Mouse (Mus musculus) forebrain, embryonic 16.5 days (tissue): Measurements from ENCODE around the gene Prkar1b. TPM values are rescaled to one million over a fixed set of nuclear protein-coding genes. Genes with fewer than 3 reads are reported as not detected.

Source experiments
- ATAC-seq: fragments of 200-750 bp; cut with Nextera tagmentation; 2 replicates; pipeline ENCODE4 v1.8.0; 2017; ENCODE audit warnings: mild to moderate bottlenecking, moderate library complexity
- H3K27ac ChIP-seq: fragments of 300-500 bp; sonication (generic); 2 replicates; pipeline ENCODE4 v1.5.1; 2014; ENCODE audit warnings: low read length, control low read depth
- H3K27me3 ChIP-seq: fragments of 300-500 bp; sonication (generic); replicated peaks from 2 replicates; pipeline ENCODE4 v1.6.1; 2014; ENCODE audit warnings: low read length; ENCODE audit not compliant: control insufficient read depth, insufficient read depth
- H3K36me3 ChIP-seq: fragments of 300-500 bp; sonication (generic); 2 replicates; pipeline ENCODE4 v1.6.1; 2014; ENCODE audit not compliant: control insufficient read depth, insufficient read depth
- H3K4me1 ChIP-seq: fragments of 300-500 bp; sonication (generic); replicated peaks from 2 replicates; pipeline ENCODE4 v1.6.1; 2014; ENCODE audit warnings: low read length; ENCODE audit not compliant: control insufficient read depth, insufficient read depth
- H3K4me2 ChIP-seq: fragments of 300-500 bp; sonication (generic); 2 replicates; pipeline ENCODE4 v1.6.1; 2014; ENCODE audit warnings: mild to moderate bottlenecking, low read length, control low read depth
- H3K4me3 ChIP-seq: fragments of 300-500 bp; sonication (generic); replicated peaks from 2 replicates; pipeline ENCODE4 v1.5.1; 2014; ENCODE audit warnings: mild to moderate bottlenecking, low read length, control low read depth
- H3K9ac ChIP-seq: fragments of 300-500 bp; sonication (generic); replicated peaks from 2 replicates; pipeline ENCODE4 v1.6.1; 2014; ENCODE audit warnings: low read depth, low read length, control low read depth
- H3K9me3 ChIP-seq: fragments of 300-500 bp; sonication (generic); 2 replicates; pipeline ENCODE4 v1.6.1; 2016; ENCODE audit warnings: low read length; ENCODE audit not compliant: control insufficient read depth
- WGBS: fragments of 180-500 bp; shearing (Covaris S2); extraction: QIAGEN DNeasy Blood & Tissue Kit; methylation state at CpG from one replicate; pipeline ENCODE4 v1.1.7; 2014; 5-methylcytosine and 5-hydroxymethylcytosine counted together
- polyA plus RNA-seq: library from polyadenylated mRNA; unstranded; fragments of >200 nt; fragmentation: Nextera tagmentation; extraction: Ambion mirVana; gene quantifications from 2 replicates; pipeline ENCODE4 v1.2.1, GENCODE M21; 2015

The Prkar1b gene
- polyA plus RNA-seq, 1 experiment from 2014 or later = 245 TPM

DNA sequence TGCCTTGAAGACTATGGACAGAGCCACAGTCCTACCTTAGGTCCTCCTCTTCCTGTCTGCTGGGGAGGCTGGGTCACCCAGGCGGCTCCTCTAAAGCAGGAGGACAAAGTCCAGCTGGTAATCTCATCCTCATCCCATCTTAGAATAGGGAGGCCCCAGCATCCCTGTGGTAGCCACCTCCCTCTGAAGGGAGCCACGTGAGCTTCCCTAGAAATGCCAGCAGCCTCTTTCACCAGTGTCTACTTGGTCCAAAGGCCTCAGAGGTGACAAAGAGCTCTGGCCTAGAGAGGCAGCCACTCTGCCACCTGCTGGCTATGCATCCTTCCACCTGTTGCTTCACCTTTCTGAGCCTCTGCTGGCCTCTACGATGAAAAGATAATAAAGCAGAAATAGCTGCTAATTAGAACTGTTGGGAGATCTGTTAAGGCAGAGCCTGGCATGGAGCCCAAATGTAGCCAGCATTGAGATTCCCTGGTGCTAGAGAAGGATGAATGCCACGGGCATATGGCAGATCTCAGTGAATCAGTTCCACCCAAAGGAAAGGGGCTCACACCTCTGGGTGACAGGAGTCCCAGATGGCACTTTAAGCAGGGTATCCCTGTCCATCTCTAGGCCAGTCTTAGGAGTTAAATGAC, 142.5 kb downstream of the Prkar1b start:
- no peaks in the 10 kb centered on the region for H3K27me3 ChIP-seq
- H3K4me3 ChIP-seq = no peak overlapping the region
- 32% methylated on average over 4 of the region's 4 CpGs for WGBS
- no peaks in the 10 kb centered on the region for H3K36me3 ChIP-seq
- H3K27ac ChIP-seq = no peak overlapping the region
- no peaks in the 10 kb centered on the region for H3K4me1 ChIP-seq
- no peak overlapping the region for H3K9ac ChIP-seq
- no peak overlapping the region for H3K4me2 ChIP-seq
- no peaks in the 10 kb centered on the region for H3K9me3 ChIP-seq
- no peak for ATAC-seq

DNA sequence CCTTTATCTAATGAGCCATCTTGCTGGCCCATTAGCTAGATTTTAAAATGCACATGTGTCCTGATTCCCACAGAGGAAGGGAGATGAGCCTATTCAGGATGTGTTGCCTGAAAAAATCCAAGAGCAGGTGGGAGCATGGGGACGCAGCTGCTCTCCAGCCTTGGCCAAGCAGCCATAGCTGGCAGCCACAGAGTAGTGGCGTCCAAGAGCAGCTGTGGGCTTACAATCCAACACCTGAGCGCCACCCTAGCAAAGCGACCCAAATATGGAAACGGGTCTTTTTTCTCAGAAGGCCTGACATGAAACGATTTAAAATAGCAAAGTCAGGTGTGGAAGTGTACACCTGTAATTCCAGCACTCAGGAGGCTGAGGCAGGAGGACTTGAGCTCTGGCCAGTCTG, 145.2 kb downstream of the Prkar1b start:
- Histone ChIP-seq H3K27me3 (peaks cover 4% of the 10 kb centered on the region), H3K4me3 (no peak overlapping the region), H3K9ac (no peak overlapping the region), H3K9me3 (no peaks in the 10 kb centered on the region), H3K4me1 (no peaks in the 10 kb centered on the region), H3K36me3 (no peaks in the 10 kb centered on the region), H3K27ac (no peak overlapping the region), H3K4me2 (no peak overlapping the region)
- WGBS = 72% methylated on average over 6 of the region's 6 CpGs
- ATAC-seq = no peak

DNA sequence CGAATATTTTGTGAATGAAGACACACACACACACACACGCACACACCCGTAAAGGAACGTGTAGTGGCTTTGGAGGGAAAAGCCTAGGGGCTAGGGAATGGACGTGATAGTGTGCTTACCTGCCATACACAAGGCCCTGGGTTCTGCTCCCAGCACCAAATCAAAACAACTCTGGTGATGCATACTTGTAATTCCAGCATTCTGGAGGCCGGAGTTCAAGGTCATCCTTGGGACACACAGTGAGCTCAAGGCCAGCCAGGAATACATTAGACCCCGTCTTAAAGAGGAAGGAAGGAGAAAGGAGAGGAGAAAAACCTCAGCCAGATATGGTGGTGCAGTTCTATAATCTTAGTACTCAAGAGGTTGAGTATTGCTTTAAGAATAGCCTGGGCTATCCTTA, 150.1 kb downstream of the Prkar1b start:
- peaks cover 36% of the 10 kb centered on the region for H3K27me3 ChIP-seq

DNA sequence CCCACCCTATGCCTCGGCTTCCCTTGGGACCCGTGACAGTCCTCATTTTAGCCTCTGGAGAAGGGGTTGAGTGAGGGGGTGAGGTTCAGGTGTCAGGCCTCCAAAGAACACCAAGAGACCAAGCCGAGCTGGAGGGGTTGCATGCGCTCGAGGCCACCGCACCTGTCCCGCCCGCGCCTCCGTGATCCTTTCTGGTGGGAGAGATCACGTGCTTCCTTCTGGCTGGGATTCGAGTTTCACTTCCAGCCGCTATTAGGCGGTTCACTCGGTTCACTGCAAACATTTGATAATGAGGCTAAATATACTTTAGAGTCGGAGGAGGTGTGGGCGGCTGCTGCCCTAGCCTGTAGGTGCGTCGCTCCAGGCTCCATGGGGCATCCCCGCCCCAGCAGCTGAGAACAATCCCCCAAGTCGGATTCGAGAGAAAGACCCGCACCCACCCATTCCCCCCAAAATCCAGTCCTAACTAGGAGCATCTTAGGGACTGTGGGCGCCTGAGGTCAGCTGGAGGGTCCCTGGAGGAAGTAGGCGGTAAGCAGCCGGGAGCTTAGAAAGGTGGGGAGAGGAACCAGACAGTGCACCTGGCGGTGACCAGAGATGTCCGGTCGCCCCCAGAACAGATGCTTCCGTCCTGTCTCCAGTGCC, 151.7 kb downstream of the Prkar1b start:
- H3K4me2 ChIP-seq = peak overlapping the region; percentile 58
- peaks cover 41% of the 10 kb centered on the region for H3K4me1 ChIP-seq
- peaks cover 40% of the 10 kb centered on the region for H3K27me3 ChIP-seq
- H3K4me3 ChIP-seq = peak overlapping the region; percentile 38
- WGBS = under 1% methylated on average over 30 of the region's 30 CpGs
- no peak overlapping the region for H3K27ac ChIP-seq
- ATAC-seq = no peak
- H3K36me3 ChIP-seq = no peaks in the 10 kb centered on the region
- H3K9ac ChIP-seq = peak overlapping the region; percentile 13; the same call in 1 of the 2 replicates
- no peaks in the 10 kb centered on the region for H3K9me3 ChIP-seq

More for the DNA sequence above, 150.1 kb downstream of the Prkar1b start:
- ATAC-seq = no peak
- H3K4me2 ChIP-seq = no peak overlapping the region
- no peaks in the 10 kb centered on the region for H3K36me3 ChIP-seq
- H3K9me3 ChIP-seq = no peaks in the 10 kb centered on the region
- no peak overlapping the region for H3K4me3 ChIP-seq
- no peak overlapping the region for H3K9ac ChIP-seq
- WGBS = 76% methylated on average over 7 of the region's 7 CpGs
- no peak overlapping the region for H3K27ac ChIP-seq
- peaks cover 26% of the 10 kb centered on the region for H3K4me1 ChIP-seq

DNA sequence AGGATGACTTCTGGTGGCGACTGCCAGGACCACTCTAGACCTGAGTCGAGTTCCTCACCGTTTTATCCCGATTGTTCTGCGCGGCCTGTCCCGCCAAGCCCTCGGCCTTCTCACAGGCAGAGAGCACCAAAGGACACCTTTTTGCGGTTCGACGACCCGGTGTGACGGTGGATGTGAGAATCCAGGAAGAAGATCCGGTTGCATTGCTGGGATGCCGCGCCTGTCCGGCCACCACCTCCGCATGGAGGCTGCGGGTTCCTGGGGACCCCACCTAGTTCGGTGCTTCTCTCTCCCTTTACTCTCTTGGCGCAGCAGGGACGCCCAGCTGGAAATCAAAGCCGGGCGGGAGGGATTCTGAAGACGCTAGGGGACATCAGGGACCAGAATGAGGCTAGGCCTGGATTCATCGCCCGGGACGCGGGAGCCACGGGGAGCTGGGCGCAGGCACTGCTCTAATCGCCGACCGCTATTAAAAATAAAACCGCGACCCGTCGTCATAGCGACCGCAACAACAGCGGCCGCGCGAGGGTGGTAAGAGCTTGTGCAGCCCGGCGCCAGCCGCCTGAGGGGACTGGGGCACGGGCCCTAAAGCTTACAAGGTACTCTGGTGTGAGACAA, 152.5 kb downstream of the Prkar1b start, which contains the start of gene Pdgfa:
Gene Pdgfa (minus strand): TSS at position 200 of the 618 bp plus-strand sequence.
- Histone ChIP-seq H3K27me3 (peaks cover 47% of the 10 kb centered on the region), H3K4me3 (peak within 1 kb of the TSS; percentile 72), H3K36me3 (no peaks in the 10 kb centered on the region), H3K9me3 (no peaks in the 10 kb centered on the region), H3K27ac (no peak within 1 kb of the TSS; the same call in 1 of the 2 replicates), H3K4me1 (peaks cover 48% of the 10 kb centered on the region), H3K4me2 (peak within 1 kb of the TSS; percentile 96), H3K9ac (peak within 1 kb of the TSS; percentile 74)
- WGBS = 2% methylated on average over 48 of the region's 48 CpGs
- peak; percentile 16; the same call in 1 of the 2 replicates for ATAC-seq

DNA sequence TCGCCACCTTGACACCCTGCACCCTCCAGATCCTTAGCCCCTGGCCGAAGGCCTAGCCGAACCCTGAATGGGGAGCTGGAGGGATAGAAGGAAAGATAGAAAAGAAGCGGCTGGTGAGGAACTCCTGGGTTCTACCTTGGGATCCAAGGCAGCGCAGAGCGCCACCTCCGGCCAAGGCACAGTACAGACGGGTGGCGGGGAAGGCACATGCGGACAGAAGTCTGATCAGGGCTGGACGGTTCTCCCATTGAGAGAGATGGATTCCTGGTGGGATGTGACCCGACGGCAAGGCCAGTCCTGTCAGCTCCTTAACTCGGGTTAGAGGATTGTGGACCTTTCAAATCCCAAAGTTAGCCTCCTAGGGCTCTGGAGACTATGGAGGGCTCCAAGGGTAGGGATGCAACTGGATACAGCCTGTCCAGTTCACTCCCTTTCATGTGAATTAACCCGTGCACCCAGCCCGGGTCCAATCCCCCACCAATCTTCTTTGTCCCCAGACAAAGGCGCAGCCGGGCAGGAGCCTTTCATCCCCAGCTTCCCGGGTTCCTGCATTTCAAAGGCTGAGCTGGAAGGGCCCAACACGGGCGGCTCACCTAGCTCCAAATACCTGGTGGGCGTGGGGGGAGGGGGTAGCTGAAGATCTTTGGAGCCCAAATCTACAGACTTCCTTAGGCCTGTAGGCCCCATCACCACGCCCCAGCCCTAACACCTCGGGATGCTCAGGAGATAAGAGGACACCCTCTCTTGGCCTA, 153.3 kb downstream of the Prkar1b start:
- Histone ChIP-seq H3K27ac (no peak overlapping the region; the same call in 1 of the 2 replicates), H3K4me2 (peak overlapping the region; percentile 96), H3K4me3 (peak overlapping the region; percentile 72), H3K27me3 (peaks cover 54% of the 10 kb centered on the region), H3K4me1 (peaks cover 48% of the 10 kb centered on the region), H3K9ac (peak overlapping the region; percentile 74), H3K36me3 (no peaks in the 10 kb centered on the region), H3K9me3 (no peaks in the 10 kb centered on the region)
- 5% methylated on average over 24 of the region's 24 CpGs for WGBS
- ATAC-seq = 0 out of 2 replicates have a peak, but pooled peaks have one; percentile 2

DNA sequence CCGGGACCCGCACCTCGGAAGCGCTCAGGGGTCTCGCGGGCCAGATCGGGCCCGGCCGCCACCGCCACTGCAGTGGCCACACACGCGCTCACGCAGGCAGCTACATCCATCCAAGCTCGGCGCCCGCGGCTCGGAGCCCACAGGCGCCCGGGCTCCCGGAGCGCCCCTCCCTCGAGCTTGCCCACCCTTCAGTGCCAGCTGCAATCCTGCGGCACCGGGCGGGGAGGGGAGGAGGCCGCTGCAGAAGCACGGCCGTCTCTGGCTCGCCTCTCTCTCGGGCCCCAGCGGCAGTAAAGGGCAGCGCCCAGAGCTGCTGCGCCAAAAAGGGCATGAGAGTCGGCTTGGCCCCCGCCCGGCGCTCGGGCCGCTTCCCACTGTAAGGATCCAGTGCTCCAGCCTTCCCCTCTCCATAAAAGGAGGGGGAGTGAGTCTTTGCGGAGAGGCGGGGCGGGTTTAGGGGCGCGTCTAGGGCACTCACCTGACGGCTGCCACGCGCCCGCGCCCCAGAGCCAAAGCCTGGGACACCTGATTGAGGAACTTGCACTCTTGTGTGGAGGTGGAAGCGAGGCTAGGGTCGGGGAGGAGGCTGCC, 154.0 kb downstream of the Prkar1b start:
- Histone ChIP-seq H3K27ac (peak overlapping the region; percentile 85), H3K36me3 (no peaks in the 10 kb centered on the region), H3K4me3 (peak overlapping the region; percentile 72), H3K4me2 (peak overlapping the region; percentile 96), H3K4me1 (peaks cover 48% of the 10 kb centered on the region), H3K9ac (peak overlapping the region; percentile 74), H3K27me3 (peaks cover 59% of the 10 kb centered on the region), H3K9me3 (no peaks in the 10 kb centered on the region)
- ATAC-seq = peak; percentile 69
- 0% methylated on average over 42 of the region's 52 CpGs for WGBS

DNA sequence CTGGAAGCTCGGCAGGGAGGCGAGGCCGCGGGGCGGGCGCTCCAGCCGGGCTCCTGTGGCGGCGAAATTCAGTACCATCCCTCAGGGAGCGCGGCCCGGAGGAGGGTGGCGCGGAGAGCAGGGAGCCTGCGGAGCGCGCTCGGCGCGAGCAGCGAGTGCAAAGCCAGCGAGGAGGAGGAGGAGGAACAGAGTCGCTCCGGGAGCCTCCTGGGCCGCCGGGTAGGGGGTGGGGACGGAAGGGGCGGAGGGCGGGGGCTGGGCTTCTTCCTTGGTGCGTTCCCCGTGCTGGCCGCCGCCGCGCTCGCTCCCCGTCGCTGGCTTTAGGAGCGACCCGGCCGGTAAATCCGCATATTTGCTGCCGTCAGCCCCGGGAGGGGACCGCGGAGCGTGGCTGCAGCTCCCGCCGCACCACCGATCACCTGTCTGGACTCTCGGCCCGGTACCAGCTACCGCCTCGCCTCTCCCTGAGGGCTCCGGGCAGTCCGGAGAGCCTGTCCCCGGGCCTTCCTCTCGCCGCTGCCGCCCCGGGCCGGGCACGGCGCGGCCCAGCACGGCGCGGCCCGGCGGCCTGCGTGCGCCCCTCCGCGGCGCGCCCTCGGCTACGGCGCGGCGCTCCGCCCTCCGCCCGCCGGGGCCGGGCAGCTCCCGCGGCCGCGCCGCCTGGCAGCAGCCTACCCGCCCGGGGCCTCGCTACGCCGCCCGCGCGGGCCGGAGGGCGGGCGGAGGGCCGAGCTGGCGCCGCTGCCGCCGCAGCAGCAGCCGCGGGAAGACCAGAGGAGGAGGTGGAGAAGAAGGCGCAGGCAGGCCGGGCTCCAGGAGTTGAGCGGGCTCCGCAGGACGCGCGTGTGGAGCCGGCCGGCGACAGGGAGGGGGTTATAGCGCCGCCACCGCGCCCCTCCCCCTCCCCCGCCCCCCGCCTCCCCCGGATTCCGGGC, 154.7 kb downstream of the Prkar1b start:
- peaks cover 48% of the 10 kb centered on the region for H3K4me1 ChIP-seq
- under 1% methylated on average over 91 of the region's 127 CpGs for whole genome bisulfite sequencing
- peak overlapping the region; percentile 96 for H3K4me2 ChIP-seq

More for the DNA sequence above, 154.7 kb downstream of the Prkar1b start:
- Histone ChIP-seq H3K36me3 (no peaks in the 10 kb centered on the region), H3K4me3 (peak overlapping the region; percentile 72), H3K9me3 (no peaks in the 10 kb centered on the region), H3K9ac (peak overlapping the region; percentile 74), H3K27me3 (peaks cover 59% of the 10 kb centered on the region), H3K27ac (peak overlapping the region; percentile 85)
- ATAC-seq = peak; percentile 62
